Mouse (Mus musculus): ENCODE data around the gene Hs6st1. TPM values are rescaled to one million over a fixed set of nuclear protein-coding genes. Genes with fewer than 3 reads are reported as not detected.

The Hs6st1 gene
- polyA plus RNA-seq, 1 experiment from 2014 or later = 7.5 TPM

GRCm38 (mm10) chr1:36133647-36134046 lies 65.4 kb downstream of the Hs6st1 start:
- Histone ChIP-seq H3K4me3 (replicated peaks) (no peak overlapping the region), H3K4me2 (no peak overlapping the region), H3K9me3 (replicated peaks) (no peaks in the 10 kb centered on the region), H3K27ac (no peak overlapping the region), H3K9ac (no peak overlapping the region), H3K27me3 (no peaks in the 10 kb centered on the region), H3K36me3 (no peaks in the 10 kb centered on the region), H3K4me1 (peaks cover 53% of the 10 kb centered on the region)
- WGBS = 60% methylated on average over 3 of the region's 3 CpGs
- ATAC-seq (replicated peaks; ENCODE audit: low FRiP score) = no peak

GRCm38 (mm10) chr1:36134584-36134983 lies 66.4 kb downstream of the Hs6st1 start:
- Histone ChIP-seq H3K4me1 (peaks cover 43% of the 10 kb centered on the region), H3K9me3 (replicated peaks) (no peaks in the 10 kb centered on the region), H3K27ac (no peak overlapping the region), H3K4me2 (no peak overlapping the region), H3K36me3 (no peaks in the 10 kb centered on the region), H3K27me3 (no peaks in the 10 kb centered on the region), H3K9ac (no peak overlapping the region), H3K4me3 (replicated peaks) (no peak overlapping the region)
- under 1% methylated on average over 3 of the region's 3 CpGs for WGBS
- 0 out of 2 replicates have a peak, but pooled peaks have one; percentile 50 for ATAC-seq (replicated peaks; ENCODE audit: low FRiP score)

GRCm38 (mm10) chr1:36140311-36140710 lies 72.1 kb downstream of the Hs6st1 start:
- H3K4me3 ChIP-seq (replicated peaks) = no peak overlapping the region
- peaks cover 7% of the 10 kb centered on the region; the same call in 1 of the 2 replicates for H3K4me1 ChIP-seq
- H3K36me3 ChIP-seq = peaks cover 45% of the 10 kb centered on the region
- no peaks in the 10 kb centered on the region for H3K9me3 ChIP-seq (replicated peaks)
- no peaks in the 10 kb centered on the region for H3K27me3 ChIP-seq
- no peak overlapping the region for H3K4me2 ChIP-seq
- ATAC-seq (replicated peaks; ENCODE audit: low FRiP score) = no peak
- no peak overlapping the region for H3K27ac ChIP-seq
- WGBS = 94% methylated on average over 15 of the region's 15 CpGs
- no peak overlapping the region for H3K9ac ChIP-seq

GRCm38 (mm10) chr1:36145050-36145449 lies 76.8 kb downstream of the Hs6st1 start:
- Histone ChIP-seq H3K36me3 (peaks cover 91% of the 10 kb centered on the region), H3K27ac (no peak overlapping the region), H3K4me3 (replicated peaks) (no peak overlapping the region), H3K4me2 (no peak overlapping the region), H3K9me3 (replicated peaks) (no peaks in the 10 kb centered on the region), H3K9ac (no peak overlapping the region), H3K4me1 (no peaks in the 10 kb centered on the region), H3K27me3 (no peaks in the 10 kb centered on the region)
- 20% methylated on average over 1 of the region's 1 CpGs for WGBS
- ATAC-seq (replicated peaks; ENCODE audit: low FRiP score) = no peak

DNA sequence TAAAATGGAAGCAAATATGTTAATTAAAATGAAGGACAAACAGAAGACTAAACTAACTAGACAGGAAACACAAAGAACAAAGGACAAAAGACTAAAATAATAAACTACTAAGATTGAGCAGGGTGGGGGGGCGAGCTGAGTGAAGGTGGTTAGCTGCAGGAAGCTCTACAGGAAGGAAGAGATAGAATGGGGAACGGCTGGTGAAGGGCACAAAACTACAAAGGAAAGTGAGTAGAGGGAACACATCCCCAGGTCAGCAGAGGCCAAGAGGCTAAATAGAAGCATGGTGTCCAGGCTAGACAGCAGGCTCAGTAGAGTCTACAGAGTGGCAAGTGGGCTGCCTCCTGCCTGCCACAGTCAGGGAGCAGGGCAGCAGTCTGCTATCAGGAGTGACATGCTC lies 80.6 kb downstream of the Hs6st1 start:
- no peak overlapping the region for H3K9ac ChIP-seq
- no peak overlapping the region for H3K4me2 ChIP-seq
- no peak overlapping the region for H3K27ac ChIP-seq
- H3K36me3 ChIP-seq = peaks cover 97% of the 10 kb centered on the region
- ATAC-seq (replicated peaks; ENCODE audit: low FRiP score) = no peak
- H3K4me3 ChIP-seq (replicated peaks) = no peak overlapping the region
- H3K9me3 ChIP-seq (replicated peaks) = no peaks in the 10 kb centered on the region
- H3K4me1 ChIP-seq = no peaks in the 10 kb centered on the region
- no peaks in the 10 kb centered on the region for H3K27me3 ChIP-seq
- WGBS = 67% methylated on average over 2 of the region's 2 CpGs

DNA sequence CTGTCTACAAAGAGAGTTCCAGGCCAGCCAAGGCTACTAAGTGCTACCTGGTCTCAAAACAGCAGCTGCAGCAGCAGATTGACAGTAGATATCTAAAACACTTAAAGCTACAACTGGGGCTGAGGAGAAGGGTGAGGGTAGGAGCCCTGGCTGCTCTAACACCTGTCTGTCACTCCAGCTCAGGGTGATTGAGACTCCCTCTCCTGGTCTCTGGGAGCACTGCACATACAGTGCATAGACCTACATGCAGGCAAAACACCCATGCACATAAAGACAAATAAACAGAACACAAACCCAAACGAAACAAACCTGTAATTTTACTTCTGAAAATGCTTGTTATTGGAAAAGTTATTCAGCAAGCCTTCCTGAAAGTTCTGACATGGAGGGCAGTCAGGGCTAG lies 81.2 kb downstream of the Hs6st1 start:
- Histone ChIP-seq H3K27me3 (no peaks in the 10 kb centered on the region), H3K9ac (no peak overlapping the region), H3K4me1 (no peaks in the 10 kb centered on the region), H3K9me3 (replicated peaks) (no peaks in the 10 kb centered on the region), H3K27ac (no peak overlapping the region), H3K4me3 (replicated peaks) (no peak overlapping the region), H3K4me2 (no peak overlapping the region), H3K36me3 (peaks cover 97% of the 10 kb centered on the region)
- WGBS = 63% methylated on average over 1 of the region's 1 CpGs
- ATAC-seq (replicated peaks; ENCODE audit: low FRiP score) = no peak

Small RNA genes lying within 50 kb of the gene (microRNA-seq; reads per million reads assigned to microRNA genes)
- gene Mir6897 = 1.0 reads per million

Other genes with a start within 250 kb of the Hs6st1 start
- gene Uggt1, start 176.3 kb downstream of the Hs6st1 start, polyA plus RNA-seq (2015; fragmentation: Nextera tagmentation; extraction: Ambion mirVana) = 56.1 and 59.9 TPM in 2 replicates
- 16.6 and 17.7 TPM in 2 replicates for gene Neurl3, start 206.3 kb downstream of the Hs6st1 start, polyA plus RNA-seq (2015; fragmentation: Nextera tagmentation; extraction: Ambion mirVana)
- gene Arid5a, start 239.3 kb downstream of the Hs6st1 start, polyA plus RNA-seq (2015; fragmentation: Nextera tagmentation; extraction: Ambion mirVana) = 6.7 and 7.3 TPM in 2 replicates